Mouse (Mus musculus) cerebellum, adult 2 months (tissue): ENCODE data around the gene Mgat4b.

Experiments used
- CTCF ChIP-seq: fragments of 200-500 bp; IDR thresholded peaks from 2 replicates; pipeline ENCODE4 v1.5.1; 2011; ENCODE audit warnings: low read depth, mild to moderate bottlenecking, control low read depth, low read length, moderate library complexity, borderline replicate concordance; ENCODE audit not compliant: insufficient read depth
- POLR2A ChIP-seq: fragments of 200-500 bp; IDR thresholded peaks from 2 replicates; pipeline ENCODE4 v1.6.1; 2011; ENCODE audit warnings: low read length, control low read depth, borderline replicate concordance; ENCODE audit not compliant: insufficient read depth

GRCm38 (mm10) chr11:50200613-50201012, 10.1 kb upstream of the Mgat4b start:
- no peak for TF ChIP-seq POLR2A
- TF ChIP-seq CTCF, result no peak
